Mouse (Mus musculus) midbrain, embryonic 11.5 days (tissue): Measurements from ENCODE around the gene Pfkfb3. TPM values are rescaled to one million over a fixed set of nuclear protein-coding genes. Genes with fewer than 3 reads are reported as not detected.
"Not testable (repeated sequence)": the region's sequence is repeated elsewhere in the genome, so short reads cannot be mapped to it uniquely, and the experiment has no call there.

Experiments used
- ATAC-seq: fragments of 200-750 bp; cut with Nextera tagmentation; 2 replicates; pipeline ENCODE4 v1.8.0; 2017; ENCODE audit warnings: moderate TSS enrichment, moderate library complexity; ENCODE audit not compliant: low FRiP score
- DNase-seq: peaks from one replicate; pipeline ENCODE4 v3.0.0; 2015; ENCODE audit warnings: low spot score; ENCODE audit errors: missing footprints
- H3K27ac ChIP-seq: fragments of 300-500 bp; sonication (generic); 2 replicates; pipeline ENCODE4 v1.5.1; 2014; ENCODE audit warnings: low read depth, low read length
- H3K27me3 ChIP-seq: fragments of 300-500 bp; sonication (generic); 2 replicates; pipeline ENCODE4 v1.6.1; 2014; ENCODE audit warnings: mild to moderate bottlenecking, low read length, moderate library complexity, mixed read lengths; ENCODE audit not compliant: control insufficient read depth, insufficient read depth
- H3K36me3 ChIP-seq: fragments of 300-500 bp; sonication (generic); 2 replicates; pipeline ENCODE4 v1.6.1; 2014; ENCODE audit warnings: mild to moderate bottlenecking, low read length, moderate library complexity, mixed read lengths; ENCODE audit not compliant: control insufficient read depth, insufficient read depth
- H3K4me1 ChIP-seq: fragments of 300-500 bp; sonication (generic); 2 replicates; pipeline ENCODE4 v1.6.1; 2014; ENCODE audit warnings: low read length; ENCODE audit not compliant: control insufficient read depth, insufficient read depth
- H3K4me2 ChIP-seq: fragments of 300-500 bp; sonication (generic); 2 replicates; pipeline ENCODE4 v1.6.1; 2014; ENCODE audit warnings: mild to moderate bottlenecking, moderate library complexity
- H3K4me3 ChIP-seq: fragments of 300-500 bp; sonication (generic); 2 replicates; pipeline ENCODE4 v1.5.1; 2014; ENCODE audit warnings: low read depth, low read length
- H3K9ac ChIP-seq: fragments of 300-500 bp; sonication (generic); 2 replicates; pipeline ENCODE4 v1.6.1; 2014; ENCODE audit warnings: low read length
- H3K9me3 ChIP-seq: fragments of 300-500 bp; sonication (generic); 2 replicates; pipeline ENCODE4 v1.6.1; 2016; ENCODE audit warnings: low read length; ENCODE audit not compliant: control insufficient read depth
- WGBS: fragments of 180-500 bp; shearing (Covaris S2); extraction: QIAGEN DNeasy Blood & Tissue Kit; methylation state at CpG from one replicate; pipeline ENCODE4 v1.1.7; 2014; 5-methylcytosine and 5-hydroxymethylcytosine counted together
- polyA plus RNA-seq: library from polyadenylated mRNA; unstranded; fragments of >200 nt; fragmentation: Nextera tagmentation; extraction: Ambion mirVana; gene quantifications from 2 replicates; pipeline ENCODE4 v1.2.1, GENCODE M21; 2014

Gene Pfkfb3
- polyA plus RNA-seq, 1 experiment from 2014 or later = 13.8 TPM

GRCm38 (mm10) chr2:11544342-11544741 is 9.5 kb downstream of the Pfkfb3 start:
- no peaks in the 10 kb centered on the region for H3K36me3 ChIP-seq
- no peak overlapping the region for H3K9ac ChIP-seq
- no peak for ATAC-seq
- 87% methylated on average over 5 of the region's 5 CpGs for WGBS
- no peak overlapping the region for H3K4me3 ChIP-seq
- no peak for DNase-seq
- no peaks in the 10 kb centered on the region for H3K27me3 ChIP-seq
- no peak overlapping the region for H3K27ac ChIP-seq
- no peaks in the 10 kb centered on the region for H3K9me3 ChIP-seq
- H3K4me1 ChIP-seq = no peaks in the 10 kb centered on the region
- no peak overlapping the region for H3K4me2 ChIP-seq

- 70% methylated on average over 7 of the region's 7 CpGs for WGBS
- no peak for DNase-seq
- Histone ChIP-seq H3K36me3 (no peaks in the 10 kb centered on the region), H3K4me3 (no peak overlapping the region), H3K4me2 (no peak overlapping the region), H3K27me3 (no peaks in the 10 kb centered on the region), H3K9ac (no peak overlapping the region), H3K4me1 (no peaks in the 10 kb centered on the region), H3K27ac (no peak overlapping the region), H3K9me3 (no peaks in the 10 kb centered on the region)
- no peak for ATAC-seq
Measured at GRCm38 (mm10) chr2:11543158-11543557, 10.7 kb downstream of the Pfkfb3 start.

- no peaks in the 10 kb centered on the region for H3K36me3 ChIP-seq
- DNase-seq (peak; percentile 88), ATAC-seq (peak; percentile 68)
- H3K9me3 ChIP-seq = no peaks in the 10 kb centered on the region
- H3K27ac ChIP-seq = no peak overlapping the region
- no peaks in the 10 kb centered on the region for H3K27me3 ChIP-seq
- no peaks in the 10 kb centered on the region for H3K4me1 ChIP-seq
- H3K4me2 ChIP-seq = no peak overlapping the region
- WGBS = 90% methylated on average over 1 of the region's 1 CpGs
- no peak overlapping the region for H3K4me3 ChIP-seq
- H3K9ac ChIP-seq = no peak overlapping the region
Measured at GRCm38 (mm10) chr2:11542640-11543039, 11.2 kb downstream of the Pfkfb3 start.

- H3K27me3 ChIP-seq = no peaks in the 10 kb centered on the region
- no peaks in the 10 kb centered on the region for H3K4me1 ChIP-seq
- ATAC-seq = no peak
- H3K36me3 ChIP-seq = no peaks in the 10 kb centered on the region
- no peak overlapping the region for H3K4me3 ChIP-seq
- no peak overlapping the region for H3K4me2 ChIP-seq
- no peak overlapping the region for H3K9ac ChIP-seq
- no peak for DNase-seq
- H3K27ac ChIP-seq = no peak overlapping the region
- H3K9me3 ChIP-seq = no peaks in the 10 kb centered on the region
- WGBS = 100% methylated on average over 1 of the region's 1 CpGs
Measured at GRCm38 (mm10) chr2:11542121-11542520, 11.8 kb downstream of the Pfkfb3 start.

GRCm38 (mm10) chr2:11541528-11541927 is 12.3 kb downstream of the Pfkfb3 start:
- H3K4me3 ChIP-seq, H3K4me2 ChIP-seq, H3K27ac ChIP-seq, H3K4me1 ChIP-seq, H3K36me3 ChIP-seq, H3K9ac ChIP-seq, H3K9me3 ChIP-seq, H3K27me3 ChIP-seq, DNase-seq, ATAC-seq: not testable (repeated sequence)
- WGBS = 83% methylated on average over 1 of the region's 1 CpGs

- peak overlapping the region; percentile 70 for H3K4me2 ChIP-seq
- H3K4me3 ChIP-seq = peak overlapping the region; percentile 41
- H3K9me3 ChIP-seq = no peaks in the 10 kb centered on the region
- no peaks in the 10 kb centered on the region for H3K36me3 ChIP-seq
- no peak for ATAC-seq
- peak overlapping the region; percentile 27; the same call in 1 of the 2 replicates for H3K9ac ChIP-seq
- H3K27me3 ChIP-seq = peaks cover 3% of the 10 kb centered on the region; the same call in 1 of the 2 replicates
- H3K27ac ChIP-seq = no peak overlapping the region
- 68% methylated on average over 8 of the region's 8 CpGs for WGBS
- DNase-seq = no peak
- peaks cover 5% of the 10 kb centered on the region; the same call in 1 of the 2 replicates for H3K4me1 ChIP-seq
Measured at GRCm38 (mm10) chr2:11535966-11536365, 17.9 kb downstream of the Pfkfb3 start.

GRCm38 (mm10) chr2:11535412-11535928 is 18.4 kb downstream of the Pfkfb3 start:
- DNase-seq (peak; percentile 97), ATAC-seq (peak; percentile 100)
- peak overlapping the region; percentile 41 for H3K4me3 ChIP-seq
- H3K27ac ChIP-seq = no peak overlapping the region
- H3K9me3 ChIP-seq = no peaks in the 10 kb centered on the region
- H3K9ac ChIP-seq = peak overlapping the region; percentile 58
- WGBS = under 1% methylated on average over 32 of the region's 32 CpGs
- H3K27me3 ChIP-seq = peaks cover 3% of the 10 kb centered on the region; the same call in 1 of the 2 replicates
- peak overlapping the region; percentile 70 for H3K4me2 ChIP-seq
- H3K36me3 ChIP-seq = no peaks in the 10 kb centered on the region
- peaks cover 5% of the 10 kb centered on the region; the same call in 1 of the 2 replicates for H3K4me1 ChIP-seq

- H3K4me3 ChIP-seq = peak overlapping the region; percentile 41; the same call in 1 of the 2 replicates
- peaks cover 5% of the 10 kb centered on the region; the same call in 1 of the 2 replicates for H3K4me1 ChIP-seq
- no peak overlapping the region for H3K27ac ChIP-seq
- H3K9ac ChIP-seq = no peak overlapping the region
- no peak for ATAC-seq
- DNase-seq = peak; percentile 87
- 34% methylated on average over 10 of the region's 10 CpGs for WGBS
- peak overlapping the region; percentile 70; the same call in 1 of the 2 replicates for H3K4me2 ChIP-seq
- no peaks in the 10 kb centered on the region for H3K9me3 ChIP-seq
- no peaks in the 10 kb centered on the region for H3K36me3 ChIP-seq
- H3K27me3 ChIP-seq = peaks cover 3% of the 10 kb centered on the region; the same call in 1 of the 2 replicates
Measured at GRCm38 (mm10) chr2:11534826-11535225, 19.1 kb downstream of the Pfkfb3 start.

GRCm38 (mm10) chr2:11530101-11530500 is 23.8 kb downstream of the Pfkfb3 start:
- Histone ChIP-seq H3K27ac (no peak overlapping the region), H3K9ac (no peak overlapping the region), H3K36me3 (no peaks in the 10 kb centered on the region), H3K4me2 (no peak overlapping the region), H3K9me3 (no peaks in the 10 kb centered on the region), H3K4me3 (no peak overlapping the region), H3K27me3 (peaks cover 3% of the 10 kb centered on the region; the same call in 1 of the 2 replicates), H3K4me1 (0 out of 2 replicates have a peak, but pooled peaks cover 4% of the 10 kb centered on the region)
- 78% methylated on average over 6 of the region's 6 CpGs for WGBS
- ATAC-seq (no peak), DNase-seq (no peak)
